Mouse (Mus musculus) intestine, postnatal 0 days (tissue): Measurements from ENCODE around the gene Crybb3. TPM values are rescaled to one million over a fixed set of nuclear protein-coding genes. Genes with fewer than 3 reads are reported as not detected.

Experiments
- ATAC-seq: fragments of 200-750 bp; cut with Nextera tagmentation; 2 replicates; pipeline ENCODE4 v1.8.0; 2017; ENCODE audit warnings: mild to moderate bottlenecking, moderate TSS enrichment, moderate library complexity
- H3K27ac ChIP-seq: fragments of 300-500 bp; sonication (generic); 2 replicates; pipeline ENCODE4 v1.5.1; 2014; ENCODE audit warnings: mild to moderate bottlenecking, low read depth, low read length, moderate library complexity
- H3K27me3 ChIP-seq: fragments of 300-500 bp; sonication (generic); replicated peaks from 2 replicates; pipeline ENCODE4 v1.6.1; 2014; ENCODE audit warnings: low read length, mixed read lengths; ENCODE audit not compliant: control insufficient read depth, insufficient read depth
- H3K36me3 ChIP-seq: fragments of 300-500 bp; sonication (generic); 2 replicates; pipeline ENCODE4 v1.6.1; 2014; ENCODE audit warnings: mild to moderate bottlenecking, moderate library complexity; ENCODE audit not compliant: control insufficient read depth, insufficient read depth
- H3K4me1 ChIP-seq: fragments of 300-500 bp; sonication (generic); replicated peaks from 2 replicates; pipeline ENCODE4 v1.6.1; 2014; ENCODE audit warnings: antibody characterized with exemption, low read length, mixed read lengths; ENCODE audit not compliant: control insufficient read depth, insufficient read depth
- H3K4me2 ChIP-seq: fragments of 300-500 bp; sonication (generic); replicated peaks from 2 replicates; pipeline ENCODE4 v1.6.1; 2014; ENCODE audit warnings: low read depth, mild to moderate bottlenecking, moderate library complexity
- H3K4me3 ChIP-seq: fragments of 300-500 bp; sonication (generic); 2 replicates; pipeline ENCODE4 v1.5.1; 2014; ENCODE audit warnings: low read depth, low read length
- H3K9ac ChIP-seq: fragments of 300-500 bp; sonication (generic); 2 replicates; pipeline ENCODE4 v1.6.1; 2014; ENCODE audit warnings: mild to moderate bottlenecking, low read depth, low read length
- H3K9me3 ChIP-seq: fragments of 300-500 bp; sonication (generic); 2 replicates; pipeline ENCODE4 v1.6.1; 2016; ENCODE audit warnings: mixed run types; ENCODE audit not compliant: control insufficient read depth
- CTCF ChIP-seq: sonication (generic); IDR thresholded peaks from 2 replicates; pipeline ENCODE4 v1.5.1; 2016; ENCODE audit warnings: low read depth, mild to moderate bottlenecking, control low read depth, antibody characterized with exemption, moderate library complexity
- WGBS: fragments of 180-500 bp; shearing (Covaris S2); extraction: QIAGEN DNeasy Blood & Tissue Kit; methylation state at CpG from one replicate; pipeline ENCODE4 v1.1.7; 2014; 5-methylcytosine and 5-hydroxymethylcytosine counted together
- polyA plus RNA-seq: library from polyadenylated mRNA; unstranded; fragments of >200 nt; fragmentation: Nextera tagmentation; extraction: Ambion mirVana; gene quantifications from 2 replicates; pipeline ENCODE4 v1.2.1, GENCODE M21; 2015

Crybb3 gene
- polyA plus RNA-seq, 1 experiment from 2014 or later: 1.2 TPM

DNA sequence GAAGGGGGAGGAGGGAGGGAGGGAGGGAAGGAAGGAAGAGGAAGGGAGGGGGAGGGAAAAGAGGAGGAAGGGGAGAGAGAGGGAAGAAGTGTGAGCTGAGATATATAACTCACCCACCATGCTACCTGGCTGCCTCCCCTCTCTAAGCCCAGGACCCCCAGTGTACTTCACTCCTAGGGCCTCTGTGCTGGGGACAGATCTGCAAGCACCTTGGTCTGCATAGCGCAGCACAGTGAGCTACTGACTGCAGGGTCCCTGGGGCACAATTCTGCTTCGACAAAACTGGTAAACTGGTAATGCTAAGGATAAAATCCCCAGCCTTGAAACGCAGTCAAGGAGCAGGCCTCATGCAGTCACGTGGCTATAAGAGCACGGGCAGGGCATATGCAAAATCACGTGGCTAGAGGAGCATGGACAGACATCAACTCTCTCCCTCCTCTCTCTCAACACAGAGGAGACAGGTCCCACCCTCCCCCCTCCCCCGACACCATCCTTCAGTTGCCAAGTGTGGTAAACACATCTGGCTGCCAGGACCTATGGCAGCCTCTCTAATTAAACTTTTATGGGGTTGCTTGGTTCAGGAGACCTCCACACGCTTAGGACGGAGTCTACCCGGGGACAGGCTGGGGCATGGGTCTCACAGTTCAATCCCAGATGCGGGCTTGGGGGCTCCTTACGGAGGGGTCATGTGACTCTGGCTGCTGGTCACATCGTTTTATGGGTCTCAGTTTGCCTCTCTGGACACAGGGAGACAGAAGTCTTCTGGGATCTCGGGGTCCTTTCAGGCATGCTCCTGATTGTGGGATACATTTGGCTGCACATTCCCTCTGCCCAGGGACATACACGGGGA lies 39.6 kb upstream of the Crybb3 start:
- WGBS: 18% methylated on average over 15 of the region's 15 CpGs
- Histone ChIP-seq H3K9me3 (no peaks in the 10 kb centered on the region), H3K4me2 (no peak overlapping the region; the same call in 1 of the 2 replicates), H3K27me3 (no peaks in the 10 kb centered on the region), H3K36me3 (peaks cover 3% of the 10 kb centered on the region; the same call in 1 of the 2 replicates), H3K9ac (no peak overlapping the region), H3K4me1 (peaks cover 10% of the 10 kb centered on the region; the same call in 1 of the 2 replicates), H3K4me3 (no peak overlapping the region), H3K27ac (0 out of 2 replicates have a peak overlapping the region, but pooled peaks have one; percentile 15)
- TF ChIP-seq CTCF: no peak
- no peak for ATAC-seq

DNA sequence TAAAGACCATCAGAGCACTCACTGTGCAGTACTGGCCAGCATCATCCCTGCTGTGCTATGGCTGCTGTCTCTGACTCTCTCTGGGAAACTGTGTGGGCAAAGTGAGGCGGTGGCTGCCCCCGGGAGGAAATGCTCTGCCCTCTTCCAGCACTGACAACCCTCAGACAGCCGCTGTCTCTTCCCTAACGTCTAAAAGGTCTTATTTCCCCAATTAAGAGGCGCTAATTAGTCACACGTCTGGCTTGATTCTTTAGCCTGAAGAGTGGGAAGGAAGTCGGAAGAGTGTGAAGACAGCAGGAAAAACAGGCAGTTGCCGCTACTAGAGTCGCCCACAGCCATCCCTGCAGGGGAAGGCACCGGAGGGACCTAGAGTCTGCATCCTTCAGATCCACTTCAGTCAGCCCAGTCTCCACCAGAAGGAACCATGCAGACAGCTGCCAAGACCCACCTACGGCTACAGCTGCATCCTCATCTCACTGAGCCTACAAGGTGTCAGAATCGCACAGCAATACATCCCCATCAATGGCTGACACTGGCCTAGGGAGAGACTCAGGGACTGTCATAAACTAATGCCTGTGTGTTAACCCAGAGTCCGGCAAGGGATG lies 38.6 kb upstream of the Crybb3 start:
- H3K9me3 ChIP-seq: no peaks in the 10 kb centered on the region
- H3K4me3 ChIP-seq: no peak overlapping the region
- WGBS: 52% methylated on average over 13 of the region's 13 CpGs
- H3K9ac ChIP-seq: no peak overlapping the region
- no peak for TF ChIP-seq CTCF
- no peaks in the 10 kb centered on the region for H3K27me3 ChIP-seq
- no peak for ATAC-seq
- H3K36me3 ChIP-seq: peaks cover 3% of the 10 kb centered on the region; the same call in 1 of the 2 replicates
- no peak overlapping the region for H3K4me2 ChIP-seq
- H3K27ac ChIP-seq: no peak overlapping the region
- H3K4me1 ChIP-seq: peaks cover 10% of the 10 kb centered on the region

DNA sequence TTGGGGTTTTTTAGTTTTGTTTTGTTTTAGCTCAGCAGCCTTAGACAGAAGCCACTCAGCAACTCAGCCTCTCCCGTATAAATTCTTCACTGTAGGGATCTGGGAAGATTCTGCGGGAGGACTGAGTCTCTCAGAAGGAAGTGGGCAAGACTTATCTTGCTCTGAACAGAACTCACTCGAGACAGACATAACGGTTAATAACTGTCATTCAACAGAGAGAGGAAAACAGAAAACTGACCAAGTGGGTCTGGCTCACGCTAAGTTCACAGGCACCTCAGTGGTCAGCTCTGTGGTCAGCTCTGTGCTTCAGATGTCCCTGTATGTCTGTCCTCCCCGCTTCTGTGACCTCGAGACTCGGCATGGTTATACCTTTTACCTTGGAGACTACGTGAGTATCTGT lies 37.9 kb upstream of the Crybb3 start:
- WGBS: 58% methylated on average over 9 of the region's 9 CpGs
- H3K4me2 ChIP-seq: no peak overlapping the region
- H3K4me3 ChIP-seq: no peak overlapping the region
- H3K27ac ChIP-seq: no peak overlapping the region
- no peaks in the 10 kb centered on the region for H3K27me3 ChIP-seq
- no peaks in the 10 kb centered on the region for H3K9me3 ChIP-seq
- H3K36me3 ChIP-seq: peaks cover 3% of the 10 kb centered on the region; the same call in 1 of the 2 replicates
- H3K4me1 ChIP-seq: peaks cover 16% of the 10 kb centered on the region
- no peak for TF ChIP-seq CTCF
- ATAC-seq: no peak
- no peak overlapping the region for H3K9ac ChIP-seq

- no peaks in the 10 kb centered on the region for H3K27me3 ChIP-seq
- peaks cover 20% of the 10 kb centered on the region for H3K4me1 ChIP-seq
- no peak overlapping the region for H3K9ac ChIP-seq
- no peak for TF ChIP-seq CTCF
- 0 out of 2 replicates have a peak overlapping the region, but pooled peaks have one; percentile 1 for H3K4me2 ChIP-seq
- H3K27ac ChIP-seq: no peak overlapping the region
- H3K9me3 ChIP-seq: no peaks in the 10 kb centered on the region
- 19% methylated on average over 6 of the region's 6 CpGs for whole genome bisulfite sequencing
- peaks cover 3% of the 10 kb centered on the region; the same call in 1 of the 2 replicates for H3K36me3 ChIP-seq
- peak; percentile 79 for ATAC-seq
- no peak overlapping the region for H3K4me3 ChIP-seq
Measured at GRCm38 (mm10) chr5:113118695-113119094, 37.3 kb upstream of the Crybb3 start.

GRCm38 (mm10) chr5:113117361-113117760 lies 36.0 kb upstream of the Crybb3 start:
- no peak overlapping the region for H3K4me3 ChIP-seq
- H3K9me3 ChIP-seq: no peaks in the 10 kb centered on the region
- no peak overlapping the region for H3K27ac ChIP-seq
- no peak overlapping the region for H3K4me2 ChIP-seq
- H3K27me3 ChIP-seq: no peaks in the 10 kb centered on the region
- peaks cover 3% of the 10 kb centered on the region; the same call in 1 of the 2 replicates for H3K36me3 ChIP-seq
- no peak overlapping the region for H3K9ac ChIP-seq
- H3K4me1 ChIP-seq: peaks cover 20% of the 10 kb centered on the region
- 88% methylated on average over 5 of the region's 5 CpGs for WGBS
- no peak for TF ChIP-seq CTCF
- no peak for ATAC-seq

DNA sequence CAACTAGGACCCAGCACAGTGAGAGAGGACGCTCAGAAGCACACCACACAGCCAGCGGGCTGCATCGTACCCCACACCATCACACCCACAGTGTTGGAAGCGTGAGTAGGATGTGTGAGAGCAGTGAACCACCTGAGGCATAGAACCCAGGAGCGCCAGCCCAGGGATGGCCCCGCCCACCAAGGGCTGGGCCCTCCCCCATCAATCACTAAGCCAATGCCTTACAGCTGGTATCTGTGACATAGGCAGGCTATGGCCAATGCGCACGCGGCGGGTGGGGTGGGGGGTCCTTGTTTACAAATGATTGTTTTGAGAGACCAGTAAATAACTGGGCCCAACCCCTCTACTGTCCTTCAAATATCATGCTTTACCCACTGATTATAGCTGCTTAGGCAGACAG lies 34.5 kb upstream of the Crybb3 start:
- 71% methylated on average over 10 of the region's 10 CpGs for WGBS
- no peaks in the 10 kb centered on the region for H3K27me3 ChIP-seq
- no peak overlapping the region for H3K4me3 ChIP-seq
- no peak for ATAC-seq
- H3K4me2 ChIP-seq: no peak overlapping the region
- H3K36me3 ChIP-seq: no peaks in the 10 kb centered on the region
- peaks cover 16% of the 10 kb centered on the region for H3K4me1 ChIP-seq
- no peak overlapping the region for H3K27ac ChIP-seq
- H3K9ac ChIP-seq: no peak overlapping the region
- H3K9me3 ChIP-seq: no peaks in the 10 kb centered on the region
- TF ChIP-seq CTCF: no peak
